Comparison of ENCODE assay signal across 21 mouse cellular contexts in the genomic region with DNA sequence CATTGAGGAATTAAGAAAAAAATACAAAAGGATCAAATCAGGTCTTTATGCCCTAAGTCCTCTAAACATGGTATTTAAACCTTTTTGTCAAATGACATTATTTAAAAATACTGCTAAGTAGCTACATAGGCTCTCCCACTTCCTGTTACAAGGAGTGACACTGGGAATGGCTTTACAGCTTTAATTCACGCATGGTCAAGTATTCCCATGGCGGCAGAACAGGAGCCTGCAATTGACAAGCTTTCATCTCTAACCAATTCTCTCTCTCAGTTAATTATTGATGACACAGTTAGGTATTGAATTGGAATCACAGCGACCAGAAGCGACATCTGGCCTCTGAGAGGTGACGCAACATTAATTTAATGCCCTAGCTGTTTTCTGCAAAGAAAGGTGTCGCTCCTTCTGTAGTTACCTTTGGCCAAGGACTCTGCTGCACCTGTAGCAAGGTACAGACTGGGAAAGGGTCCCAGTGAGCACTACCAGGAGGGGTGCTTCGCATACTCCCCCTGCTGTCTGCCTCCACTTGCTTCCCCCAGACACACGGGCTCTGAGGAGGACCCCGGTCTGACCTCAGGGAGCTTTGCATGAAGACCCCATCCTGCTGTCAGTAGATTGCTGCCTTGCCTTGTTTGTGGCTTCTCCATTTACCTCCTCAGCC.
DNase-seq lines count a peak whose midpoint lies in the region; ATAC-seq and TF ChIP-seq lines count a peak whose summit lies in the region.
"Had no signal": no experiment of that assay in that cellular context is flagged by ENCODE, and none has a peak within 500 bp of the region (broad histone marks: within the 10 kb centered on the region; RNA-seq: fewer than 3 reads in every experiment).

No protein-coding gene starts in this region.

- no peak overlapping the region for H3K4me3 ChIP-seq in heart, embryonic 10.5 days
- H3K4me3 ChIP-seq in kidney, embryonic 14.5 days (ENCODE audit: low read length), result no peak overlapping the region
- H3K4me3 ChIP-seq in liver, postnatal 0 days (ENCODE audit: low read depth, low read length), result no peak overlapping the region
- H3K4me3 ChIP-seq in liver, embryonic 12.5 days, result no peak overlapping the region
- no peak overlapping the region for H3K4me3 ChIP-seq in intestine, postnatal 0 days (ENCODE audit: low read depth, low read length)
- H3K4me3 ChIP-seq: embryonic facial prominence, embryonic 10.5 days; embryonic facial prominence, embryonic 15.5 days; forebrain, embryonic 12.5 days; liver, embryonic 15.5 days; lung, embryonic 15.5 days; midbrain, embryonic 12.5 days; neural tube, embryonic 13.5 days had no signal

- H3K27ac ChIP-seq in heart, embryonic 10.5 days, result no peak overlapping the region
- H3K27ac ChIP-seq in kidney, embryonic 14.5 days (ENCODE audit: low read depth, low read length), result peak overlapping the region; percentile 73; the same call in 1 of the 2 replicates
- no peak overlapping the region for H3K27ac ChIP-seq in liver, postnatal 0 days (ENCODE audit: low read depth)
- no peak overlapping the region for H3K27ac ChIP-seq in liver, embryonic 12.5 days
- no peak overlapping the region for H3K27ac ChIP-seq in intestine, postnatal 0 days (ENCODE audit: low read depth, low read length)
- H3K27ac ChIP-seq: embryonic facial prominence, embryonic 10.5 days; embryonic facial prominence, embryonic 15.5 days; forebrain, embryonic 12.5 days; hindbrain, postnatal 0 days; liver, embryonic 15.5 days; lung, embryonic 15.5 days; midbrain, embryonic 12.5 days; neural tube, embryonic 13.5 days had no signal

- peak; percentile 61 for ATAC-seq in kidney, embryonic 14.5 days (ENCODE audit: low FRiP score, low TSS enrichment)
- peak; percentile 38; the same call in 1 of the 2 replicates for ATAC-seq in liver, postnatal 0 days
- ATAC-seq in liver, embryonic 12.5 days, result no peak
- peak; percentile 39 for ATAC-seq in intestine, postnatal 0 days

- H3K4me1 ChIP-seq in heart, embryonic 10.5 days, result peaks cover 8% of the 10 kb centered on the region; the same call in 1 of the 2 replicates
- H3K4me1 ChIP-seq in kidney, embryonic 14.5 days (ENCODE audit: control insufficient read depth, insufficient read depth, low read length), result peaks cover 13% of the 10 kb centered on the region; the same call in 1 of the 2 replicates
- no peaks in the 10 kb centered on the region for H3K4me1 ChIP-seq in liver, postnatal 0 days (ENCODE audit: insufficient read depth)
- 0 out of 2 replicates have a peak, but pooled peaks cover 4% of the 10 kb centered on the region for H3K4me1 ChIP-seq in liver, embryonic 12.5 days
- peaks cover 2% of the 10 kb centered on the region; the same call in 1 of the 2 replicates for H3K4me1 ChIP-seq in intestine, postnatal 0 days (replicated peaks; ENCODE audit: control insufficient read depth, insufficient read depth, low read length)
- H3K4me1 ChIP-seq: liver, embryonic 15.5 days had no signal

- WGBS in heart, embryonic 10.5 days, result 76% methylated on average over 9 of the region's 9 CpGs
- WGBS in kidney, embryonic 14.5 days, result 35% methylated on average over 9 of the region's 9 CpGs
- 58% methylated on average over 9 of the region's 9 CpGs for WGBS in liver, postnatal 0 days (ENCODE audit: insufficient replicate concordance)
- WGBS in liver, embryonic 12.5 days (ENCODE audit: insufficient replicate concordance), result 64% methylated on average over 9 of the region's 9 CpGs
- 38% methylated on average over 9 of the region's 9 CpGs for WGBS in intestine, postnatal 0 days

- H3K9me3 ChIP-seq in heart, embryonic 10.5 days, result no peaks in the 10 kb centered on the region
- H3K9me3 ChIP-seq in kidney, embryonic 14.5 days (ENCODE audit: control insufficient read depth, low read length), result no peaks in the 10 kb centered on the region
- no peaks in the 10 kb centered on the region for H3K9me3 ChIP-seq in liver, postnatal 0 days (ENCODE audit: low read length)
- H3K9me3 ChIP-seq in liver, embryonic 12.5 days (replicated peaks), result no peaks in the 10 kb centered on the region
- H3K9me3 ChIP-seq in intestine, postnatal 0 days (ENCODE audit: control insufficient read depth), result no peaks in the 10 kb centered on the region
- H3K9me3 ChIP-seq: embryonic facial prominence, embryonic 10.5 days; embryonic facial prominence, embryonic 15.5 days; forebrain, embryonic 12.5 days; liver, embryonic 15.5 days; lung, embryonic 15.5 days; midbrain, embryonic 12.5 days; neural tube, embryonic 13.5 days had no signal

- DNase-seq in heart, embryonic 10.5 days (ENCODE audit: low spot score), result peak; percentile 46
- DNase-seq in heart, adult 8-10 months (ENCODE audit: low spot score), result no peak
- DNase-seq in kidney, adult 18-20 months, result no peak
- DNase-seq in liver, postnatal 0 days, result no peak
- no peak for DNase-seq in urinary bladder, postnatal 25 days (ENCODE audit: low spot score)
- DNase-seq: cerebellum, adult 8-10 months; gastrocnemius, postnatal 10 days; lung, postnatal 36 days had no signal

- H3K27me3 ChIP-seq in heart, embryonic 10.5 days (ENCODE audit: insufficient read depth, poor library complexity, severe bottlenecking), result no peaks in the 10 kb centered on the region
- no peaks in the 10 kb centered on the region for H3K27me3 ChIP-seq in kidney, embryonic 14.5 days (ENCODE audit: control insufficient read depth, insufficient read depth, low read length)
- H3K27me3 ChIP-seq in liver, postnatal 0 days (ENCODE audit: insufficient read depth, low read length), result no peaks in the 10 kb centered on the region
- no peaks in the 10 kb centered on the region for H3K27me3 ChIP-seq in liver, embryonic 12.5 days (replicated peaks)
- no peaks in the 10 kb centered on the region for H3K27me3 ChIP-seq in intestine, postnatal 0 days (replicated peaks; ENCODE audit: control insufficient read depth, insufficient read depth, low read length)
- H3K27me3 ChIP-seq: embryonic facial prominence, embryonic 15.5 days; liver, embryonic 15.5 days; lung, embryonic 15.5 days; midbrain, embryonic 12.5 days; neural tube, embryonic 13.5 days had no signal

- H3K36me3 ChIP-seq in heart, embryonic 10.5 days, result no peaks in the 10 kb centered on the region
- H3K36me3 ChIP-seq in kidney, embryonic 14.5 days (ENCODE audit: control insufficient read depth, insufficient read depth, low read length), result no peaks in the 10 kb centered on the region
- H3K36me3 ChIP-seq in liver, postnatal 0 days (replicated peaks; ENCODE audit: insufficient read depth, low read length), result no peaks in the 10 kb centered on the region
- H3K36me3 ChIP-seq in liver, embryonic 12.5 days, result no peaks in the 10 kb centered on the region
- H3K36me3 ChIP-seq in intestine, postnatal 0 days (ENCODE audit: control insufficient read depth, insufficient read depth), result no peaks in the 10 kb centered on the region
- H3K36me3 ChIP-seq: embryonic facial prominence, embryonic 10.5 days; embryonic facial prominence, embryonic 15.5 days; forebrain, embryonic 12.5 days; G1E; liver, embryonic 15.5 days; lung, embryonic 15.5 days; midbrain, embryonic 12.5 days; neural tube, embryonic 13.5 days had no signal

- H3K4me2 ChIP-seq in kidney, embryonic 14.5 days (replicated peaks; ENCODE audit: low read depth, low read length), result no peak overlapping the region
- no peak overlapping the region for H3K4me2 ChIP-seq in liver, postnatal 0 days (ENCODE audit: low read depth, low read length)
- H3K4me2 ChIP-seq in liver, embryonic 12.5 days, result no peak overlapping the region
- peak overlapping the region; percentile 37; the same call in 1 of the 2 replicates for H3K4me2 ChIP-seq in intestine, postnatal 0 days (replicated peaks; ENCODE audit: low read depth)
- H3K4me2 ChIP-seq: embryonic facial prominence, embryonic 15.5 days; forebrain, embryonic 12.5 days; heart, embryonic 11.5 days; liver, embryonic 15.5 days; lung, embryonic 15.5 days; midbrain, embryonic 12.5 days; neural tube, embryonic 13.5 days had no signal

- no peak for TF ChIP-seq CTCF in liver, postnatal 0 days (IDR thresholded peaks at IDR 0.05; ENCODE audit: low read depth)
- peak; percentile 28; the same call in 1 of the 2 replicates for TF ChIP-seq CTCF in intestine, postnatal 0 days (IDR thresholded peaks at IDR 0.05; ENCODE audit: low read depth)

- H3K9ac ChIP-seq in kidney, embryonic 14.5 days (ENCODE audit: low read depth, low read length), result no peak overlapping the region
- no peak overlapping the region for H3K9ac ChIP-seq in liver, postnatal 0 days (replicated peaks)
- H3K9ac ChIP-seq in liver, embryonic 12.5 days, result no peak overlapping the region
- H3K9ac ChIP-seq in intestine, postnatal 0 days (ENCODE audit: low read depth, low read length), result no peak overlapping the region
- H3K9ac ChIP-seq: embryonic facial prominence, embryonic 15.5 days; forebrain, embryonic 12.5 days; liver, embryonic 15.5 days; lung, embryonic 15.5 days; midbrain, embryonic 12.5 days; neural tube, embryonic 13.5 days had no signal

- TF ChIP-seq EP300 in liver, postnatal 0 days (IDR thresholded peaks at IDR 0.05; ENCODE audit: low read depth), result no peak
